Mouse (Mus musculus): ENCODE data around the gene Fmo1.
"Not testable (repeated sequence)": the region's sequence is repeated elsewhere in the genome, so short reads cannot be mapped to it uniquely, and the experiment has no call there.

Fmo1 gene

GRCm38 (mm10) chr1:162792306-162793044, 73.9 kb downstream of the Fmo1 start:
- DNase-seq (ENCODE audit: low spot score in 2 of 2): no peak

DNA sequence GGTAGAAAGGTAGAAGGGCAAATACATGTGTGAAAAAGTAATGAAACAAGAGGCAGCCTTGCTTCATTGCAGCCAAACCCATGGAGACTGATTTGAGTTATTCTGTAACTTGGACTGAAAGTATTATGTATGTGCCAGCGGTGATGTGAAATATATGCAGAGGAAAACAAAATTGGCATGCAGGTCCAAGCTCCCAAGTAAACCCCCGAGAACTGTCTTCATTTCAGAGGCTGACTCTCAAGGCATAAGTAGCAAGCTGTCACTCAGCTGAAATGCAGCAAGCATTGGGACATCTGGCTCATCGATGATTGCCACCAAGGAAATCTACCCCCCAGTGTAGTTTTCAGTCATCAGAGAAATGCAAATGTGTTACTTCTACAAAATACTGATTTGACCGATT, 81.2 kb downstream of the Fmo1 start:
- DNase-seq (ENCODE audit: low spot score in 2 of 2): no peak

- no peak for DNase-seq (ENCODE audit: low spot score in 2 of 2)
Measured at GRCm38 (mm10) chr1:162783669-162784248, 82.7 kb downstream of the Fmo1 start.

DNA sequence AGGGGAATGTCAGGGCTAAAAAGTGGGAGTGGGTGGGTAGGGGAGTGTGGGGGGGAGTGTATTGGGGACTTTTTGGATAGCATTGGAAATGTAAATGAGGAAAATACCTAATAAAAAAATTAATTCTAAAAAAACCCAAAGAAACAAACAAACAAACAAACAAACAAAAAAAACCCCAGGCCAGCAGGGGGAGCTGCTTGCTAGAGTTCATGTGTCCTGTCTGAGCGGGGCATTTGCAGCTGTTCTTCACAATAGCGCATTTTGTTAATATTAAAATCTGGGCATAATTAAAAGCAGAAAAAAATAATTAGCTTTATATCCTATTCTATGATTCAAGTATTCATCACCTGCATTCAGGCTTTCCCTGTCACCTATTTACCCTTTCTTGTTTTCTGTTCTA, 85.4 kb downstream of the Fmo1 start:
- DNase-seq (ENCODE audit: low spot score in 2 of 2): not testable (repeated sequence)
